Mouse (Mus musculus): ENCODE results near the gene Birc5. TPM values are rescaled to one million over a fixed set of nuclear protein-coding genes. Genes with fewer than 3 reads are reported as not detected.
A peak's percentile ranks its signal among the peaks of the same experiment; 100 is the strongest.

Birc5 gene
- polyA plus RNA-seq, 1 experiment from 2014 or later: 369 TPM

- 91% methylated on average over 1 of the region's 1 CpGs for WGBS
- no peaks in the 10 kb centered on the region for H3K36me3 ChIP-seq
Measured at GRCm38 (mm10) chr11:117839021-117839420, 10.0 kb upstream of the Birc5 start.

GRCm38 (mm10) chr11:117840910-117841309, 8.1 kb upstream of the Birc5 start:
- Histone ChIP-seq H3K4me3 (replicated peaks) (no peak overlapping the region), H3K27me3 (no peaks in the 10 kb centered on the region), H3K4me1 (replicated peaks) (peaks cover 6% of the 10 kb centered on the region; the same call in 1 of the 2 replicates), H3K9ac (replicated peaks) (no peak overlapping the region), H3K27ac (no peak overlapping the region), H3K36me3 (no peaks in the 10 kb centered on the region), H3K9me3 (no peaks in the 10 kb centered on the region), H3K4me2 (no peak overlapping the region)
- WGBS: 43% methylated on average over 1 of the region's 1 CpGs
- ATAC-seq (ENCODE audit: insufficient number of reproducible peaks, insufficient read depth, low FRiP score, low TSS enrichment, low read depth): no peak

More at GRCm38 (mm10) chr11:117839021-117839420, 10.0 kb upstream of the Birc5 start:
- Histone ChIP-seq H3K4me3 (replicated peaks) (no peak overlapping the region), H3K27ac (0 out of 2 replicates have a peak overlapping the region, but pooled peaks have one; percentile 7), H3K4me1 (replicated peaks) (peaks cover 6% of the 10 kb centered on the region; the same call in 1 of the 2 replicates), H3K9ac (replicated peaks) (no peak overlapping the region), H3K4me2 (no peak overlapping the region), H3K27me3 (no peaks in the 10 kb centered on the region), H3K9me3 (no peaks in the 10 kb centered on the region)
- ATAC-seq (ENCODE audit: insufficient number of reproducible peaks, insufficient read depth, low FRiP score, low TSS enrichment, low read depth): no peak

GRCm38 (mm10) chr11:117843434-117843833, 5.6 kb upstream of the Birc5 start:
- Histone ChIP-seq H3K4me2 (no peak overlapping the region), H3K27me3 (no peaks in the 10 kb centered on the region), H3K36me3 (no peaks in the 10 kb centered on the region), H3K27ac (no peak overlapping the region), H3K9ac (replicated peaks) (0 out of 2 replicates have a peak overlapping the region, but pooled peaks have one; percentile 23), H3K9me3 (no peaks in the 10 kb centered on the region), H3K4me1 (replicated peaks) (peaks cover 13% of the 10 kb centered on the region), H3K4me3 (replicated peaks) (no peak overlapping the region)
- 86% methylated on average over 2 of the region's 2 CpGs for WGBS
- ATAC-seq (ENCODE audit: insufficient number of reproducible peaks, insufficient read depth, low FRiP score, low TSS enrichment, low read depth): no peak

DNA sequence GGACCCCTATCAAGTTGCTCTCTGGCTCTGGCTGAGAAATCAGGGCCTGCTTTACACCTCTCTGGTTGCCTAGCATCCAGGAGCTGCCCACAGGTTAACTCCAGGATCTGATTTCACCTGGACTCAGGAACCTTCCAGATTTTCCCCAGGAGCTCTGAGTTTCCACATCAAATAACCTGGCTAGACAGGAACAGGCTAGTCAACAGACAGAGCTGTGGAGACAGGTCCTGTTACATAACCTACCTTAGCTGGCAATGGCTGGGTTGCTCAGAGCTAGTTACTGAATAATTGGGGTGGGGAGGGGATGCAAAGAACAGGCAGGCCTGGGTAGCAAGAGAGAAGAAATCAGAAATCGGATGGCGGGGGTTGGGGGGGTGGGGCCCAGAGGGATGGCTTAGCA, 4.1 kb upstream of the Birc5 start:
- no peaks in the 10 kb centered on the region for H3K36me3 ChIP-seq
- no peaks in the 10 kb centered on the region for H3K27me3 ChIP-seq
- no peak overlapping the region for H3K4me3 ChIP-seq (replicated peaks)
- 53% methylated on average over 2 of the region's 2 CpGs for WGBS
- no peak overlapping the region for H3K27ac ChIP-seq
- no peak for ATAC-seq (ENCODE audit: insufficient number of reproducible peaks, insufficient read depth, low FRiP score, low TSS enrichment, low read depth)
- no peak overlapping the region for H3K9ac ChIP-seq (replicated peaks)
- peaks cover 18% of the 10 kb centered on the region for H3K4me1 ChIP-seq (replicated peaks)
- H3K4me2 ChIP-seq: no peak overlapping the region
- no peaks in the 10 kb centered on the region for H3K9me3 ChIP-seq

DNA sequence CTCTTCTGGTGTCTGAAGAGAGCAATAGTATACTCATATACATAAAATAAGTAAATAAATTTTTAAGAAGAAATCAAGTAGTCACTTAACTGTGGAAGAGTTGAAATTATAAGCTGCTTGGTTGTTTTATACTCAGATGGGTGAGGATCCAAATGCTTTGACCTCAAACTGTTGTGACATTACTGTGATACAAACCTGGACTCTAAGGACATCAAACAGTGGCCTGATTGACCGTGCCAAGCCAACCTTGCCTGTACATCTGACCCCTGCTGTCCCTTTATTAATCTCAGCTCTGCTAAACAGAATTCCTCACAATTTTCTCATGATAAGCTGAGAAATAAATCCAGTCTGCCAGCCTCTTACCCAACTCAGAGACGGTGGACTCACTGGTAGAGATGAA, 3.4 kb upstream of the Birc5 start:
- ATAC-seq (ENCODE audit: insufficient number of reproducible peaks, insufficient read depth, low FRiP score, low TSS enrichment, low read depth): no peak
- no peaks in the 10 kb centered on the region for H3K36me3 ChIP-seq
- peaks cover 24% of the 10 kb centered on the region for H3K4me1 ChIP-seq (replicated peaks)
- WGBS: 83% methylated on average over 2 of the region's 2 CpGs
- no peak overlapping the region for H3K4me3 ChIP-seq (replicated peaks)
- H3K27ac ChIP-seq: no peak overlapping the region
- H3K27me3 ChIP-seq: no peaks in the 10 kb centered on the region
- no peak overlapping the region for H3K4me2 ChIP-seq
- H3K9me3 ChIP-seq: no peaks in the 10 kb centered on the region
- H3K9ac ChIP-seq (replicated peaks): no peak overlapping the region

DNA sequence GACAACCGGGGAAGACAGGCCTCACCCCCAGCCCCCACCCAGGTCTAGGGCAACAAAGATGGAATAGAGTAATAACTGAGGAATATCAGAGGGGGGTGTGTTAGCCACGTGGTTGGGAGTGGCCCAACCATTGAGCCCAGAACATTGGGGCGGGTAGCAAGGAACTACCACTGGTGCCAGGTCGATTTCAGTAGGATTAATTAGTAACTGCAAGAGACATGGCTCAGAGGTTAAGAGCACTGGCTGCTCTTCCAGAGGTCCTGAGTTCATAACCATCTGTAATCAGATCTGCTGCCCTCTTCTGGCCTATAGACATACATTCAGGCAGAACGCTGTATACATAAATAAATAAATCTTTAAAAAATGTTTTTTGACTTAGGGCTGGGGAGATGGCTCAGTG, 2.4 kb upstream of the Birc5 start:
- peaks cover 24% of the 10 kb centered on the region for H3K4me1 ChIP-seq (replicated peaks)
- H3K9me3 ChIP-seq: no peaks in the 10 kb centered on the region
- ATAC-seq (ENCODE audit: insufficient number of reproducible peaks, insufficient read depth, low FRiP score, low TSS enrichment, low read depth): no peak
- WGBS: 56% methylated on average over 5 of the region's 5 CpGs
- H3K27ac ChIP-seq: no peak overlapping the region
- no peak overlapping the region for H3K9ac ChIP-seq (replicated peaks)
- H3K4me2 ChIP-seq: no peak overlapping the region
- no peaks in the 10 kb centered on the region for H3K27me3 ChIP-seq
- peaks cover 1% of the 10 kb centered on the region; the same call in 1 of the 2 replicates for H3K36me3 ChIP-seq
- H3K4me3 ChIP-seq (replicated peaks): no peak overlapping the region

DNA sequence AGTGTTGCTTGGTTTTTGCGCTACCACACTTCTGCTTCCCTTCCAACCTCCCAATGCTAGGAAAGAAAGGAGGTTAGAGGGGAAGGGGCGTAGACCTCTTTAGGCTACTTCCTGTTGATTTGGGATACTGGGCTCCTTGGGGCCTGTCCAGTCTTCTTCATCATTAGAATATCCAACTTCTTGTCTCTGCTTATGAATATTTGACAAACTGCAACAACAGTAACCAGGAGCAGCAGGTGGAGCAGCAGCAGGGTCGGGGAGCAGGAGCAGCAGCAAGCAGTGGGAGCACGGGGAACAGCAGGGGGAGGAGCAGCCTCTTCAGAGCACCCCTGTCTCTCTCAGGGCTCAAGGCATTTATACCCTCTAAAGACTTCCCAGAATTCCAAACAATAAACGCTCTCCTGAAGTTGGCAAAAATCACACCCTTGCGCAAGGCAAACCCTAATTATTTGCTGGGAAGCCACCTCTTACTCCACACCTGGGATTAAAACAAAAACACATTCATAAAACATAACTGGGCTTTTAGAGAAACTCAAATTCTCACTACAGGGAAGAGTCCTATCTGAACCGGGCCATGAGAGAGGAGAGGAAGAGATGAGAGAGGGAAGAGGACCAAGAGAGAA, 1.3 kb upstream of the Birc5 start:
- peaks cover 12% of the 10 kb centered on the region for H3K36me3 ChIP-seq
- H3K4me3 ChIP-seq (replicated peaks): peak overlapping the region; percentile 71
- no peak for ATAC-seq (ENCODE audit: insufficient number of reproducible peaks, insufficient read depth, low FRiP score, low TSS enrichment, low read depth)
- H3K27ac ChIP-seq: peak overlapping the region; percentile 94
- peaks cover 24% of the 10 kb centered on the region for H3K4me1 ChIP-seq (replicated peaks)
- H3K4me2 ChIP-seq: peak overlapping the region; percentile 86
- H3K9ac ChIP-seq (replicated peaks): peak overlapping the region; percentile 77
- no peaks in the 10 kb centered on the region for H3K9me3 ChIP-seq
- WGBS: 76% methylated on average over 7 of the region's 7 CpGs
- no peaks in the 10 kb centered on the region for H3K27me3 ChIP-seq

DNA sequence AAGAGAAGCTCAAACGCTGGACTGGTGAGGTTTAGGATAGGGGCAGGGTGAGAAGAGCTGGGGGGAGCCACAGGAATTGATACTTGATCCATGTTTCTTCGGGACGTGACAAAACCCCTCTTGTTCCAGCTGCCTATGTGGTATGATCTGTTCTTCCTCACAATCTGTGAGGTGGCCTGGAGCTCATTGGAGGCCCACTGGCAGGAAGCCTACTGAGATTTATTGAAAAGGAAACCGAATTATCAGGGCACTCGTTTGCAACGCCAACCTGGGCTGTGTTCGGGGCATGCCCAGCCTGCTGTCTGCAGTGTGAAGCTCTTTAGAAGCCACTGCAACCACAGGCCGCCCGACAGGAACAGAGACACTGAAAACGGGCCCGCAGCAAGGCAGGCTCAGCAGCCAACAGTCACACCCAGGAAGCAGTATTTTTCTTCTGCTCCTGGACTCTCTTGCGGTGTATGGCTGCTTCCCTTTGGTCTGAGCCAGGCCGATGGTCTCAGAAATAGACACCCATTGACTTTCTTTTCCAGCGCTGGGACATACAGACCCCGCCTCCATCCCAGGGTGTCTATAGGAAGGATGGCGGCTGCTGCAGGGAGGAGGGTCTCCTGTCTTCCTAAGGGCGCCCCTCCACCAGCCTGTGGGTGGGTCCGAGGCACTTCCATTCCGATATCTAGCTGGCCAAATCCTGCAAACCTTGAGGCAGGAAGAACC, 623 bp upstream of the Birc5 start:
- peak overlapping the region; percentile 86 for H3K4me2 ChIP-seq
- H3K27ac ChIP-seq: peak overlapping the region; percentile 94
- WGBS: 7% methylated on average over 19 of the region's 19 CpGs
- peak; percentile 67 for ATAC-seq (ENCODE audit: insufficient number of reproducible peaks, insufficient read depth, low FRiP score, low TSS enrichment, low read depth)
- H3K9me3 ChIP-seq: no peaks in the 10 kb centered on the region
- peak overlapping the region; percentile 77 for H3K9ac ChIP-seq (replicated peaks)
- H3K36me3 ChIP-seq: peaks cover 19% of the 10 kb centered on the region
- peak overlapping the region; percentile 71 for H3K4me3 ChIP-seq (replicated peaks)
- peaks cover 24% of the 10 kb centered on the region for H3K4me1 ChIP-seq (replicated peaks)
- no peaks in the 10 kb centered on the region for H3K27me3 ChIP-seq

DNA sequence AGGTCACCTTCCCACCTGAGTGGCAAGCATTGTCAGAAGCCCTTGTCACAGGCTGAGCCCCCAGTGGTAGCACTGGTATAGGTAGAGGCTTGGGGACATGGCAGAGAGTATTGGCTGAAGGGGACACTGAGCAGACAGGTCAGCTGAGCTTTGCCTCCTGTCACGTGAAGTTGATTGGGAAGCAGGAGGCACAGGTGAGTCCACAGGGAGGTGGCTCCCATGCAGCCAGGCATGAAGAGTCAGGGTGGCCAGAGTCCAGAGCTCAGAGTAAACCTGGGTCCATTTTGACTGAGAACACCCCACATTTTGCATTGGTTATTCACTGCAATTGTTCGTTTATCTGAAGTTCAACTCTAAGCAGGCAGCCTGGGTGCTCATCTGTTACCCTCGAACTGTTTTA, 3.8 kb downstream of the Birc5 start:
- no peak for ATAC-seq (ENCODE audit: insufficient number of reproducible peaks, insufficient read depth, low FRiP score, low TSS enrichment, low read depth)
- Histone ChIP-seq H3K4me2 (no peak overlapping the region), H3K36me3 (peaks cover 61% of the 10 kb centered on the region), H3K4me1 (replicated peaks) (peaks cover 19% of the 10 kb centered on the region), H3K9me3 (no peaks in the 10 kb centered on the region), H3K27ac (no peak overlapping the region), H3K9ac (replicated peaks) (no peak overlapping the region), H3K4me3 (replicated peaks) (no peak overlapping the region), H3K27me3 (no peaks in the 10 kb centered on the region)
- 85% methylated on average over 3 of the region's 3 CpGs for WGBS

DNA sequence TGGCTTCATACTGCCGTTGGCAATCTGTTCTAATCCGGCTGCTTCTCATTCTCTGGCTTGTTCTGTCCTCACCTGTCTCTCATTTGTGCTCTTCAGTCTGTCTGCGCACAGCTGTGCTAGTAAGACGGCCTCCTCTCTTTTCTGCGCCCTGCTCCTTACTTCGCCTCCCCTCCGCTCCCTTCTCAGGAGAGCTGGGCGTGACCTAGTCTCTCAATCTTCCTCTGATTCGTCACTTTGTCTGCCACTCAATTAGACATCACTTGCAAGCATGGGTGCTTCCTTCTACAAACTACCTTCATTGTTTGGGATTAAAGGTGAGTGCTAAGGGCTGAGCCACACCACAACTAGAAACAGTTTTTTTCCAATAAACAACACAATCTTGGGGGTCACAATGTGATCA, 5.2 kb downstream of the Birc5 start:
- Histone ChIP-seq H3K4me3 (replicated peaks) (no peak overlapping the region), H3K9ac (replicated peaks) (no peak overlapping the region), H3K4me1 (replicated peaks) (peaks cover 13% of the 10 kb centered on the region), H3K27me3 (peaks cover 10% of the 10 kb centered on the region), H3K4me2 (no peak overlapping the region), H3K27ac (no peak overlapping the region), H3K36me3 (peaks cover 64% of the 10 kb centered on the region), H3K9me3 (no peaks in the 10 kb centered on the region)
- 96% methylated on average over 9 of the region's 9 CpGs for WGBS
- no peak for ATAC-seq (ENCODE audit: insufficient number of reproducible peaks, insufficient read depth, low FRiP score, low TSS enrichment, low read depth)

DNA sequence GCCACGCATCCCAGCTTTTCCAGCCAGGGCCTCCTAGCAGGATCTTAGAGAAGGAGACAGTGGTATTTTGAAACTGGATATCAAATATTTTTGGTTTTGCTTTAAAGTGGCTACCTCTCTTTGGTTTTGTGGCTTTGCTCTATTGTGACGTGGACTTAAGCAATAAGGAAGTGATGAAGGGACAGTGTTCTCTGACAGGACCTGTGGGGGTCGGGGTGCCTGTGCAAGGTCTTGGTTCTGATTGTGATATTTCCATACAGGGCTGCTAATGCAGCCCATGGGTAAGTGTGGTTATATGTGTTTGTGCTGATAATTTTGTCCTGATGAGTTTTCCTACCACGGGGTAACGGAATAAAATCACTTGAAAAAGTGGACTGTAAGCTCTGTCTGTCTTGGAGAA, 6.3 kb downstream of the Birc5 start:
- Histone ChIP-seq H3K9ac (replicated peaks) (no peak overlapping the region), H3K36me3 (peaks cover 64% of the 10 kb centered on the region), H3K4me3 (replicated peaks) (no peak overlapping the region), H3K4me2 (no peak overlapping the region), H3K27ac (no peak overlapping the region), H3K27me3 (peaks cover 21% of the 10 kb centered on the region), H3K9me3 (no peaks in the 10 kb centered on the region), H3K4me1 (replicated peaks) (peaks cover 10% of the 10 kb centered on the region)
- no peak for ATAC-seq (ENCODE audit: insufficient number of reproducible peaks, insufficient read depth, low FRiP score, low TSS enrichment, low read depth)
- 96% methylated on average over 5 of the region's 5 CpGs for WGBS

Measured in limb, embryonic 12.5 days (tissue).